In the genomic region with DNA sequence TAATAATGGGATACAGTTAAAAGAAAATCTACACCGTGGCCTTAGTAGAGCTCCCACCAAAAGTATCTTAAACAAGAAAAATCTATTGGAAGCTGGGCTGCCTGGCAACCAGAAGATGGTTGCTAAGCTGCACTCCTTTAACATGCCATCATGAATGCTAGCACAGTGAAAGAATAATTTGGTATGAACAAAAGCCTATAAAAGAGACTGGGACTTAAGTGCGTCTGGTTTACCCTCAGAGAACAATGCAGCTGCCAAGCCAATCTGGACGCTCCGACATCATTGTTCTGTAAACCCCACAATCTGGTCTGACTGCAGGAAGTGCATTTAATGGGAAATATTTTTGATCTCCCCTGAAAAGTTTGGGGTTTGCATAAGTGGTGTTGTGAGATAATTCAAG, we compare ENCODE assay signal across 14 mouse cellular contexts. TPM values are rescaled to one million over a fixed set of nuclear protein-coding genes. Genes with fewer than 3 reads are reported as not detected.
DNase-seq lines count a peak whose midpoint lies in the region; ATAC-seq lines count a peak whose summit lies in the region.
"Had no signal": no experiment of that assay in that cellular context is flagged by ENCODE, and none has a peak within 500 bp of the region (broad histone marks: within the 10 kb centered on the region; RNA-seq: fewer than 3 reads in every experiment).

No protein-coding gene starts in this region.

- H3K4me3 ChIP-seq in limb, embryonic 13.5 days: no peak overlapping the region
- H3K4me3 ChIP-seq in limb, embryonic 10.5 days: no peak overlapping the region
- H3K4me3 ChIP-seq in forebrain, embryonic 15.5 days: peak overlapping the region; percentile 21
- H3K4me3 ChIP-seq in midbrain, embryonic 11.5 days (ENCODE audit: low read depth, low read length): peak overlapping the region; percentile 37
- H3K4me3 ChIP-seq: liver, embryonic 13.5 days had no signal

- 0 out of 2 replicates have a peak, but pooled peaks cover 6% of the 10 kb centered on the region for H3K36me3 ChIP-seq in limb, embryonic 13.5 days
- H3K36me3 ChIP-seq in limb, embryonic 10.5 days: peaks cover 7% of the 10 kb centered on the region
- no peaks in the 10 kb centered on the region; the same call in 1 of the 2 replicates for H3K36me3 ChIP-seq in forebrain, embryonic 15.5 days
- peaks cover 4% of the 10 kb centered on the region; the same call in 1 of the 2 replicates for H3K36me3 ChIP-seq in midbrain, embryonic 11.5 days (ENCODE audit: control insufficient read depth, insufficient read depth, low read length)
- H3K36me3 ChIP-seq: liver, embryonic 13.5 days had no signal

- peaks cover 22% of the 10 kb centered on the region for H3K4me1 ChIP-seq in limb, embryonic 13.5 days
- peaks cover 13% of the 10 kb centered on the region for H3K4me1 ChIP-seq in limb, embryonic 10.5 days
- peaks cover 48% of the 10 kb centered on the region for H3K4me1 ChIP-seq in forebrain, embryonic 15.5 days
- peaks cover 16% of the 10 kb centered on the region for H3K4me1 ChIP-seq in midbrain, embryonic 11.5 days (ENCODE audit: control insufficient read depth, insufficient read depth, low read length)
- H3K4me1 ChIP-seq: liver, embryonic 13.5 days had no signal

- H3K27ac ChIP-seq in limb, embryonic 13.5 days: no peak overlapping the region
- H3K27ac ChIP-seq in limb, embryonic 10.5 days: no peak overlapping the region
- H3K27ac ChIP-seq in forebrain, embryonic 15.5 days (replicated peaks): peak overlapping the region; percentile 77
- H3K27ac ChIP-seq in midbrain, embryonic 11.5 days (ENCODE audit: low read depth, low read length): peak overlapping the region; percentile 57
- H3K27ac ChIP-seq: liver, embryonic 13.5 days had no signal

- 45% methylated on average over 4 of the region's 4 CpGs for WGBS in limb, embryonic 13.5 days
- WGBS in limb, embryonic 10.5 days: 94% methylated on average over 4 of the region's 4 CpGs
- WGBS in forebrain, embryonic 15.5 days: 4% methylated on average over 4 of the region's 4 CpGs
- WGBS in midbrain, embryonic 11.5 days: 13% methylated on average over 4 of the region's 4 CpGs

- H3K9ac ChIP-seq in limb, embryonic 13.5 days: no peak overlapping the region
- 0 out of 2 replicates have a peak overlapping the region, but pooled peaks have one; percentile 9 for H3K9ac ChIP-seq in forebrain, embryonic 15.5 days (replicated peaks)
- no peak overlapping the region; the same call in 1 of the 2 replicates for H3K9ac ChIP-seq in midbrain, embryonic 11.5 days (ENCODE audit: low read length)
- H3K9ac ChIP-seq: liver, embryonic 13.5 days had no signal

- H3K27me3 ChIP-seq in limb, embryonic 13.5 days: no peaks in the 10 kb centered on the region
- H3K27me3 ChIP-seq in limb, embryonic 10.5 days (ENCODE audit: low read depth, poor library complexity, severe bottlenecking): no peaks in the 10 kb centered on the region
- H3K27me3 ChIP-seq in forebrain, embryonic 15.5 days: no peaks in the 10 kb centered on the region
- H3K27me3 ChIP-seq in midbrain, embryonic 11.5 days (ENCODE audit: control insufficient read depth, insufficient read depth, low read length): no peaks in the 10 kb centered on the region
- H3K27me3 ChIP-seq: liver, embryonic 13.5 days had no signal

- no peak for DNase-seq in limb, embryonic 10.5 days (ENCODE audit: low spot score)
- DNase-seq in midbrain, embryonic 11.5 days (ENCODE audit: low spot score, missing footprints): peak; percentile 96
- DNase-seq in B cell, adult 2 months: no peak
- DNase-seq in adrenal gland, adult 8-10 months: no peak
- DNase-seq in thymus, postnatal 10 days (ENCODE audit: low spot score in 2 of 2): no peak
- DNase-seq in spleen, postnatal 10 days (ENCODE audit: low spot score in 2 of 2): no peak
- DNase-seq: adrenal gland, postnatal 36 days; cerebellum, adult 2 months; kidney, adult 9 months; liver, embryonic 13.5 days; lung, postnatal 4 days; spleen, adult 18-20 months had no signal

- no peak overlapping the region for H3K4me2 ChIP-seq in limb, embryonic 13.5 days (replicated peaks)
- H3K4me2 ChIP-seq in forebrain, embryonic 15.5 days (replicated peaks): peak overlapping the region; percentile 39
- peak overlapping the region; percentile 50 for H3K4me2 ChIP-seq in midbrain, embryonic 11.5 days
- H3K4me2 ChIP-seq: liver, embryonic 13.5 days had no signal

- no peaks in the 10 kb centered on the region for H3K9me3 ChIP-seq in limb, embryonic 13.5 days
- H3K9me3 ChIP-seq in limb, embryonic 10.5 days (replicated peaks): no peaks in the 10 kb centered on the region
- no peaks in the 10 kb centered on the region for H3K9me3 ChIP-seq in forebrain, embryonic 15.5 days
- H3K9me3 ChIP-seq in midbrain, embryonic 11.5 days (ENCODE audit: control insufficient read depth, low read length): no peaks in the 10 kb centered on the region
- H3K9me3 ChIP-seq: liver, embryonic 13.5 days had no signal

- 0 out of 2 replicates have a peak, but pooled peaks have one; percentile 32 for ATAC-seq in limb, embryonic 13.5 days (ENCODE audit: low FRiP score, low read depth)
- ATAC-seq in forebrain, embryonic 15.5 days (replicated peaks): peak; percentile 85
- ATAC-seq in midbrain, embryonic 11.5 days (ENCODE audit: low FRiP score): peak; percentile 86

RNA-seq across cellular contexts. Expression of a gene that starts 22.1 kb away (rescaled TPM):
- 2.7 and 3.1 TPM in 2 replicates for polyA plus RNA-seq in limb, embryonic 13.5 days (2015; fragmentation: Nextera tagmentation; extraction: Ambion mirVana)
- 2.2 and 2.5 TPM in 2 replicates for polyA plus RNA-seq in limb, embryonic 10.5 days (2016; fragmentation: Nextera tagmentation; extraction: Ambion mirVana)
- 7.2 TPM in 2 replicates for polyA plus RNA-seq in forebrain, embryonic 15.5 days (2015; fragmentation: Nextera tagmentation; extraction: Ambion mirVana)
- 17.2 and 17.8 TPM in 2 replicates for polyA plus RNA-seq in midbrain, embryonic 11.5 days (2014; fragmentation: Nextera tagmentation; extraction: Ambion mirVana)
- total RNA-seq in adrenal gland, adult 8-10 months (2022): 10 to 100 TPM; 19.2 to 28.1 (median 22.9) TPM

Comparison
In these comparisons a context has a peak if more than half of its experiments do, and no peak if none do; other contexts are left out.
1. ATAC-seq: peak in every context shown above with its lines; median percentile 86 in midbrain, embryonic 11.5 days; 85 in forebrain, embryonic 15.5 days; 32 in limb, embryonic 13.5 days.
2. H3K27ac ChIP-seq: peak in forebrain, embryonic 15.5 days (single experiment) and midbrain, embryonic 11.5 days (single experiment); none in limb, embryonic 13.5 days (single experiment) and limb, embryonic 10.5 days (single experiment).
3. H3K4me3 ChIP-seq: peak in forebrain, embryonic 15.5 days (single experiment) and midbrain, embryonic 11.5 days (single experiment); none in limb, embryonic 13.5 days (single experiment) and limb, embryonic 10.5 days (single experiment).